In the genomic region with DNA sequence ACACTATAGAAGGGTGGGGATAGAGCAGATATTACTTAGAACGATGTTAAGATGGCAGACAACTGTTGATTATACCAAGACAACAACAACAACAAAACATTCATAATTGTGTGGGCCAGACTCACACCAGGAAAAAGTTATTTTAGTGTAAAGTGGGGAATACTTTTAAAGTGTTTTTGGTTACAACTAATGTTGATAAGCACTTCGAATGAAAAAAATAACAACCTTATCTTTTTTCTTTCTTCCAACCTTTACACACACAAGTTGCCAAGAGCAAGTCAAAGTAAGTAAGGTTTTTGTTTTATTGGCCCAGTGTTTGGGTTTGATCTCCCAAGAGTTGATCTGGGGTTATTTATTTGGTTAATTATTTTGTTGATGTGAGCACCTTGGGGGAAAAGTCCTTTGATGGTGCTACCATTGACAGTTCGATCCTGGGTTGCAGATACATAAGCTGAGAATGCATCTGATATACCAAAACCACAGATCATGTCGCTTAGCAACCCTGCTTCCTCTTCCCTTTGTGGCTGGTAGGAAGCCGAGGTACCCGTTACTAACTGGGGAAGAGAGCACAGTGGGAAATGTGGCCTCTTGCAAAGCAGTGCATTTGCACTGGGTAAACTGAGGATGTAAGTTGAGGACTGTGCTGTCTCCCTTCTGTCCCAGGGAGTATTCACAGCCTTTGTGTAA, we compare ENCODE assay signal across 7 mouse cellular contexts. TPM values are rescaled to one million over a fixed set of nuclear protein-coding genes. Genes with fewer than 3 reads are reported as not detected.
A peak's percentile ranks its signal among the peaks of the same experiment; 100 is the strongest.
DNase-seq lines count a peak whose midpoint lies in the region; ATAC-seq and TF ChIP-seq lines count a peak whose summit lies in the region.

No protein-coding gene starts in this region.

- H3ac ChIP-seq in C2C12 (ENCODE audit: control insufficient read depth, insufficient read length, low read depth): peak overlapping the region; percentile 78

- TF ChIP-seq EP300 in CH12.LX (IDR thresholded peaks at IDR 0.05; ENCODE audit: low read length): no peak
- no peak for TF ChIP-seq EP300 in stomach, postnatal 0 days (optimal IDR thresholded peaks at IDR 0.05)

- peak; percentile 56 for DNase-seq in CH12.LX (ENCODE audit: extremely low read depth)
- DNase-seq in stomach, postnatal 0 days (ENCODE audit: low spot score): no peak
- DNase-seq in urinary bladder, postnatal 36 days (ENCODE audit: low spot score in 2 of 2): no peak
- DNase-seq in adrenal gland, postnatal 25 days: no peak

- TF ChIP-seq CTCF in C2C12 (IDR thresholded peaks at IDR 0.05; ENCODE audit: control insufficient read depth, insufficient read depth, insufficient read length): no peak
- TF ChIP-seq CTCF in CH12.LX (conservative IDR thresholded peaks at IDR 0.05 in 1 of 2, IDR thresholded peaks at IDR 0.05 in 1 of 2; ENCODE audit: low read depth in 2 of 2, low read length in 2 of 2): no peak
- no peak for TF ChIP-seq CTCF in stomach, postnatal 0 days (IDR thresholded peaks at IDR 0.05; ENCODE audit: low read depth)

- peak overlapping the region; percentile 88 for H3K9ac ChIP-seq in CH12.LX (ENCODE audit: insufficient read depth, low read depth)
- H3K9ac ChIP-seq in lung, embryonic 16.5 days (ENCODE audit: low read length): peak overlapping the region; percentile 85
- H3K9ac ChIP-seq in stomach, postnatal 0 days (ENCODE audit: low read length): peak overlapping the region; percentile 82

- no peaks in the 10 kb centered on the region for H3K9me3 ChIP-seq in CH12.LX (replicated peaks; ENCODE audit: low read length)
- H3K9me3 ChIP-seq in lung, embryonic 16.5 days (ENCODE audit: control insufficient read depth, low read length): no peaks in the 10 kb centered on the region
- no peaks in the 10 kb centered on the region for H3K9me3 ChIP-seq in stomach, postnatal 0 days (ENCODE audit: control insufficient read depth, low read length)

- H3K27me3 ChIP-seq in C2C12 (ENCODE audit: control insufficient read depth, insufficient read depth, insufficient read length) (no peaks in the 10 kb centered on the region), CH12.LX (replicated peaks) (no peaks in the 10 kb centered on the region)
- H3K27me3 ChIP-seq in lung, embryonic 16.5 days (ENCODE audit: control insufficient read depth, insufficient read depth, low read depth, low read length): no peaks in the 10 kb centered on the region
- H3K27me3 ChIP-seq in stomach, postnatal 0 days (ENCODE audit: control insufficient read depth, insufficient read depth, low read length): no peaks in the 10 kb centered on the region

- 0 out of 2 replicates have a peak overlapping the region, but pooled peaks have one; percentile 74 for H3K27ac ChIP-seq in CH12.LX (ENCODE audit: insufficient read depth, low read depth)
- peak overlapping the region; percentile 92 for H3K27ac ChIP-seq in lung, embryonic 16.5 days (ENCODE audit: low read length)
- H3K27ac ChIP-seq in stomach, postnatal 0 days (replicated peaks): peak overlapping the region; percentile 96

- ATAC-seq in granulocyte monocyte progenitor cell, adult 5-6 weeks (replicated peaks; ENCODE audit: poor library complexity, severe bottlenecking): peak; percentile 72
- no peak for ATAC-seq in lung, embryonic 16.5 days (ENCODE audit: low read depth)
- no peak for ATAC-seq in stomach, postnatal 0 days (ENCODE audit: low FRiP score, low TSS enrichment)

- H3K4me1 ChIP-seq in CH12.LX (ENCODE audit: control insufficient read depth in 1 of 2, insufficient read depth in 2 of 2): peaks cover 6 to 29% of the 10 kb centered on the region in 2 experiments
- H3K4me1 ChIP-seq in lung, embryonic 16.5 days (replicated peaks; ENCODE audit: control insufficient read depth, insufficient read depth, low read length): peaks cover 5% of the 10 kb centered on the region; the same call in 1 of the 2 replicates
- peaks cover 6% of the 10 kb centered on the region for H3K4me1 ChIP-seq in stomach, postnatal 0 days (replicated peaks; ENCODE audit: control insufficient read depth, insufficient read depth)

- H3K4me2 ChIP-seq in CH12.LX (ENCODE audit: insufficient read depth, low read depth, poor library complexity, severe bottlenecking): peak overlapping the region; percentile 72
- H3K4me2 ChIP-seq in lung, embryonic 16.5 days (ENCODE audit: low read depth, low read length): peak overlapping the region; percentile 58
- H3K4me2 ChIP-seq in stomach, postnatal 0 days (replicated peaks; ENCODE audit: low read depth): peak overlapping the region; percentile 72

- dilution Hi-C loops in CH12.LX (cut with MboI; ENCODE audit: extremely low pct_ligation_motif_present, extremely low pct_unique_long_range_greater_than_20kb, low sequenced_read_pairs): no loop called here

- H3K4me3 ChIP-seq in C2C12 (ENCODE audit: insufficient read depth, poor library complexity, severe bottlenecking) (peak overlapping the region; percentile 47), CH12.LX (replicated peaks in 1 of 3; ENCODE audit: low read depth in 2 of 3, low read length in 2 of 3, poor library complexity in 1 of 3) (peak overlapping the region; percentile 82 to 92 (median 84))
- peak overlapping the region; percentile 79 for H3K4me3 ChIP-seq in lung, embryonic 16.5 days (ENCODE audit: low read length)
- peak overlapping the region; percentile 70 for H3K4me3 ChIP-seq in stomach, postnatal 0 days (ENCODE audit: low read depth, low read length)

- TF ChIP-seq POLR2A in CH12.LX (IDR thresholded peaks at IDR 0.05; ENCODE audit: low read depth, low read length): no peak

- no peak for TF ChIP-seq RAD21 in CH12.LX (IDR thresholded peaks at IDR 0.05; ENCODE audit: low read depth, low read length)

- H3K79me3 ChIP-seq in C2C12 (ENCODE audit: low read depth): peaks cover 46% of the 10 kb centered on the region

- 47% methylated on average over 6 of the region's 6 CpGs for WGBS in lung, embryonic 16.5 days
- WGBS in stomach, postnatal 0 days: 40% methylated on average over 6 of the region's 6 CpGs

- H3K36me3 ChIP-seq in C2C12 (ENCODE audit: control insufficient read depth, insufficient read depth) (peaks cover 39% of the 10 kb centered on the region), CH12.LX (replicated peaks in 1 of 2; ENCODE audit: control insufficient read depth in 1 of 2, insufficient read depth in 1 of 2, low read length in 1 of 2) (peaks cover 24 to 40% of the 10 kb centered on the region in 2 experiments)
- H3K36me3 ChIP-seq in lung, embryonic 16.5 days (ENCODE audit: control insufficient read depth, insufficient read depth, low read length): peaks cover 7% of the 10 kb centered on the region; the same call in 1 of the 2 replicates
- no peaks in the 10 kb centered on the region for H3K36me3 ChIP-seq in stomach, postnatal 0 days (ENCODE audit: control insufficient read depth, insufficient read depth, low read length)

- in situ Hi-C loops in CH12.LX (cut with MboI; ENCODE audit: low pct_ligation_motif_present, low pct_unique_long_range_greater_than_20kb, low sequenced_read_pairs): no loop called here

- H3K79me2 ChIP-seq in C2C12 (ENCODE audit: control insufficient read depth, insufficient read depth) (peaks cover 56% of the 10 kb centered on the region), CH12.LX (replicated peaks; ENCODE audit: control insufficient read depth, extremely low read depth, insufficient read depth, poor library complexity, severe bottlenecking) (peaks cover 6% of the 10 kb centered on the region; the same call in 1 of the 2 replicates)

TF ChIP-seq in C2C12, 6 proteins besides CTCF, POLR2A, EP300 and RAD21:
- TF ChIP-seq MAX (IDR thresholded peaks at IDR 0.05) (no peak), FOSL1 (IDR thresholded peaks at IDR 0.05; ENCODE audit: insufficient read depth, low read length, poor library complexity, severe bottlenecking) (no peak), MYOD1 (IDR thresholded peaks at IDR 0.05; ENCODE audit: control insufficient read depth, insufficient read length, low read depth) (no peak), CEBPB (IDR thresholded peaks at IDR 0.05; ENCODE audit: low read depth) (no peak), USF1 (IDR thresholded peaks at IDR 0.05; ENCODE audit: low read depth) (no peak), MYOG (IDR thresholded peaks at IDR 0.05; ENCODE audit: control insufficient read depth, extremely low read depth, insufficient read length) (no peak)

TF ChIP-seq in CH12.LX, 34 proteins besides CTCF, POLR2A, EP300 and RAD21:
- TF ChIP-seq ZC3H11A (IDR thresholded peaks at IDR 0.05; ENCODE audit: low read depth, low read length) (no peak), NRF1 (IDR thresholded peaks at IDR 0.05; ENCODE audit: low read depth, low read length) (no peak), UBTF (IDR thresholded peaks at IDR 0.05; ENCODE audit: low read depth, low read length) (no peak), IRF4 (IDR thresholded peaks at IDR 0.05; ENCODE audit: low read depth, low read length) (no peak), ETS1 (conservative IDR thresholded peaks at IDR 0.05; ENCODE audit: low read depth, low read length) (no peak), PAX5 (IDR thresholded peaks at IDR 0.05; ENCODE audit: low read length) (no peak), BHLHE40 (IDR thresholded peaks at IDR 0.05; ENCODE audit: low read depth, low read length) (no peak), CHD1 (IDR thresholded peaks at IDR 0.05; ENCODE audit: low read depth, low read length) (no peak), MAFK (IDR thresholded peaks at IDR 0.05; ENCODE audit: insufficient replicate concordance, low read length) (no peak), KAT2A (IDR thresholded peaks at IDR 0.05; ENCODE audit: insufficient replicate concordance, low read length) (no peak), JUN (IDR thresholded peaks at IDR 0.05; ENCODE audit: insufficient read depth, low read depth, low read length) (no peak)

RNA-seq across cellular contexts. Expression of gene Mrpl33, which starts 17.7 kb away (rescaled TPM):
- 228 TPM for polyA plus RNA-seq in C2C12 (2012; fragmentation: generic; extraction: Trizol)
- total RNA-seq in CH12.LX (2012; rRNA removed): 168 and 236 TPM in 2 replicates
- 336 and 387 TPM in 2 replicates for total RNA-seq in CH12.LX (2014; rRNA removed)
- polyA plus RNA-seq in CH12.LX (2012; ENCODE audit: insufficient read length, low read depth): 114 and 150 TPM in 2 replicates
- 543 and 559 TPM in 2 replicates for total RNA-seq in granulocyte monocyte progenitor cell, adult 5-6 weeks (2014; fragmentation: Nextera tagmentation)
- 224 and 356 TPM in 2 replicates for total RNA-seq in granulocyte monocyte progenitor cell, adult 5-6 weeks (2017)
- polyA plus RNA-seq in lung, embryonic 16.5 days (2015; fragmentation: Nextera tagmentation; extraction: Ambion mirVana): 286 and 307 TPM in 2 replicates
- 359 and 382 TPM in 2 replicates for polyA plus RNA-seq in stomach, postnatal 0 days (2015; fragmentation: Nextera tagmentation; extraction: Ambion mirVana)
- 408 and 439 TPM in 2 replicates for total RNA-seq in adrenal gland, postnatal 25 days (2021)
